Mouse (Mus musculus) central nervous system, embryonic 14 days (tissue): ENCODE measurements around the gene Top1. TPM values are rescaled to one million over a fixed set of nuclear protein-coding genes. Genes with fewer than 3 reads are reported as not detected.

ENCODE experiments used
- polyA plus RNA-seq: library from polyadenylated mRNA; depleted of rRNA; stranded (reverse); fragments of >200 nt; gene quantifications from 2 replicates; pipeline ENCODE4 v1.2.3, GENCODE M21; 2012; rRNA removed

The Top1 gene
- polyA plus RNA-seq, result 59.7 and 68.4 TPM in 2 replicates

GRCm38 (mm10) chr2:160645614-160646137 is at the start of gene Top1:
Gene Top1, plus strand, starts transcription at chr2:160645888.

GRCm38 (mm10) chr2:160731117-160731838 is 85.6 kb downstream of the Top1 start, which contains the start of gene Plcg1:
Gene Plcg1, plus strand, starts transcription at chr2:160731300.

Other genes starting within 250 kb of the Top1 start
- gene Plcg1, start 85.4 kb downstream of the Top1 start, polyA plus RNA-seq, result 167 and 180 TPM in 2 replicates
- 9.3 and 10.2 TPM in 2 replicates for gene Zhx3, start 227.1 kb downstream of the Top1 start, polyA plus RNA-seq
- gene Lpin3, start 234.8 kb downstream of the Top1 start, polyA plus RNA-seq, result 0.33 and 0.63 TPM in 2 replicates